Comparison of ENCODE assay signal across 17 mouse cellular contexts in genomic region chr7:35347918-35348700, GRCm38 (mm10). TPM values are rescaled to one million over a fixed set of nuclear protein-coding genes. Genes with fewer than 3 reads are reported as not detected.
DNase-seq lines count a peak whose midpoint lies in the region; ATAC-seq and TF ChIP-seq lines count a peak whose summit lies in the region.
"Had no signal": no experiment of that assay in that cellular context is flagged by ENCODE, and none has a peak within 500 bp of the region (broad histone marks: within the 10 kb centered on the region; RNA-seq: fewer than 3 reads in every experiment).

No protein-coding gene starts in this region.

- no peak overlapping the region for H3K4me3 ChIP-seq in intestine, embryonic 15.5 days (replicated peaks)
- H3K4me3 ChIP-seq in liver, embryonic 15.5 days (replicated peaks) = no peak overlapping the region
- H3K4me3 ChIP-seq in stomach, embryonic 15.5 days (replicated peaks) = no peak overlapping the region
- no peak overlapping the region for H3K4me3 ChIP-seq in forebrain, postnatal 0 days (ENCODE audit: low read depth, low read length)
- H3K4me3 ChIP-seq: hindbrain, embryonic 15.5 days had no signal

- peak; percentile 75 for ATAC-seq in intestine, embryonic 15.5 days
- no peak for ATAC-seq in liver, embryonic 15.5 days (ENCODE audit: insufficient read depth)
- ATAC-seq in stomach, embryonic 15.5 days (ENCODE audit: insufficient read depth, low FRiP score, low read depth) = peak; percentile 75
- no peak for ATAC-seq in forebrain, postnatal 0 days
- ATAC-seq: forebrain, embryonic 16.5 days had no signal

- H3K9ac ChIP-seq in intestine, embryonic 15.5 days = no peak overlapping the region
- no peak overlapping the region for H3K9ac ChIP-seq in liver, embryonic 15.5 days
- H3K9ac ChIP-seq in stomach, embryonic 15.5 days = no peak overlapping the region
- no peak overlapping the region for H3K9ac ChIP-seq in forebrain, postnatal 0 days
- H3K9ac ChIP-seq: hindbrain, embryonic 15.5 days had no signal

- H3K27ac ChIP-seq in intestine, embryonic 15.5 days = peak overlapping the region; percentile 79
- H3K27ac ChIP-seq in liver, embryonic 15.5 days (replicated peaks) = no peak overlapping the region
- H3K27ac ChIP-seq in stomach, embryonic 15.5 days = peak overlapping the region; percentile 69
- no peak overlapping the region for H3K27ac ChIP-seq in forebrain, postnatal 0 days (ENCODE audit: low read depth, low read length)
- H3K27ac ChIP-seq: hindbrain, embryonic 15.5 days had no signal

- DNase-seq in lung, adult 18-20 months = peak; percentile 46 to 65
- DNase-seq in lung, postnatal 25 days (ENCODE audit: low spot score) = no peak
- no peak for DNase-seq in embryo, embryonic 10 days (ENCODE audit: low spot score)
- DNase-seq in Muller cell, postnatal 12 days (ENCODE audit: inconsistent ontology term) = no peak
- no peak for DNase-seq in forebrain, postnatal 0 days
- DNase-seq: B cell, adult 2 months; cerebellum, postnatal 10 days; gastrocnemius, postnatal 10 days; kidney, postnatal 10 days; layer of hippocampus, adult 9-11 months had no signal

- TF ChIP-seq CTCF in forebrain, postnatal 0 days (IDR thresholded peaks at IDR 0.05; ENCODE audit: low read depth) = no peak

- H3K4me2 ChIP-seq in intestine, embryonic 15.5 days (replicated peaks) = peak overlapping the region; percentile 39
- H3K4me2 ChIP-seq in liver, embryonic 15.5 days = peak overlapping the region; percentile 3; the same call in 1 of the 2 replicates
- H3K4me2 ChIP-seq in stomach, embryonic 15.5 days = no peak overlapping the region
- no peak overlapping the region for H3K4me2 ChIP-seq in forebrain, postnatal 0 days (ENCODE audit: low read depth)
- H3K4me2 ChIP-seq: heart, embryonic 11.5 days; hindbrain, embryonic 15.5 days; midbrain, embryonic 11.5 days had no signal

- H3K9me3 ChIP-seq in intestine, embryonic 15.5 days = no peaks in the 10 kb centered on the region
- H3K9me3 ChIP-seq in liver, embryonic 15.5 days (replicated peaks) = no peaks in the 10 kb centered on the region
- no peaks in the 10 kb centered on the region for H3K9me3 ChIP-seq in stomach, embryonic 15.5 days
- no peaks in the 10 kb centered on the region for H3K9me3 ChIP-seq in forebrain, postnatal 0 days (ENCODE audit: low read length)
- H3K9me3 ChIP-seq: hindbrain, embryonic 15.5 days had no signal

- H3K4me1 ChIP-seq in intestine, embryonic 15.5 days (replicated peaks) = peaks cover 2% of the 10 kb centered on the region; the same call in 1 of the 2 replicates
- H3K4me1 ChIP-seq in liver, embryonic 15.5 days (replicated peaks) = peaks cover 18% of the 10 kb centered on the region
- peaks cover 7% of the 10 kb centered on the region; the same call in 1 of the 2 replicates for H3K4me1 ChIP-seq in stomach, embryonic 15.5 days
- H3K4me1 ChIP-seq in forebrain, postnatal 0 days (ENCODE audit: insufficient read depth) = no peaks in the 10 kb centered on the region
- H3K4me1 ChIP-seq: hindbrain, embryonic 15.5 days had no signal

- no peaks in the 10 kb centered on the region for H3K27me3 ChIP-seq in intestine, embryonic 15.5 days (replicated peaks)
- no peaks in the 10 kb centered on the region for H3K27me3 ChIP-seq in liver, embryonic 15.5 days
- H3K27me3 ChIP-seq in stomach, embryonic 15.5 days (replicated peaks) = no peaks in the 10 kb centered on the region
- no peaks in the 10 kb centered on the region for H3K27me3 ChIP-seq in forebrain, postnatal 0 days (ENCODE audit: insufficient read depth, low read length)
- H3K27me3 ChIP-seq: hindbrain, embryonic 15.5 days had no signal

- 44% methylated on average over 17 of the region's 18 CpGs for WGBS in intestine, embryonic 15.5 days
- 33% methylated on average over 18 of the region's 18 CpGs for WGBS in liver, embryonic 15.5 days (ENCODE audit: insufficient replicate concordance)
- WGBS in stomach, embryonic 15.5 days = 46% methylated on average over 17 of the region's 18 CpGs
- WGBS in forebrain, postnatal 0 days = 75% methylated on average over 17 of the region's 18 CpGs

- no peaks in the 10 kb centered on the region for H3K36me3 ChIP-seq in intestine, embryonic 15.5 days
- no peaks in the 10 kb centered on the region for H3K36me3 ChIP-seq in liver, embryonic 15.5 days (replicated peaks)
- H3K36me3 ChIP-seq in stomach, embryonic 15.5 days = no peaks in the 10 kb centered on the region
- no peaks in the 10 kb centered on the region for H3K36me3 ChIP-seq in forebrain, postnatal 0 days (ENCODE audit: insufficient read depth)
- H3K36me3 ChIP-seq: hindbrain, embryonic 15.5 days had no signal

RNA-seq across cellular contexts. Expression of gene Rhpn2, which starts 14.1 kb away (rescaled TPM):
- polyA plus RNA-seq in intestine, embryonic 15.5 days (2015; fragmentation: Nextera tagmentation; extraction: Ambion mirVana) = 73.2 and 74.7 TPM in 2 replicates
- 5.0 and 6.6 TPM in 2 replicates for polyA plus RNA-seq in liver, embryonic 15.5 days (2015; fragmentation: Nextera tagmentation; extraction: Ambion mirVana)
- polyA plus RNA-seq in stomach, embryonic 15.5 days (2015; fragmentation: Nextera tagmentation; extraction: Ambion mirVana) = 29.2 and 38.2 TPM in 2 replicates
- total RNA-seq in forebrain, postnatal 0 days (2014; rRNA removed) = 2.0 and 3.3 TPM in 2 replicates
- 0.99 and 1.6 TPM in 2 replicates for polyA plus RNA-seq in forebrain, postnatal 0 days (2015; fragmentation: Nextera tagmentation; extraction: Ambion mirVana)

RNA-seq across cellular contexts. Expression of gene Gpatch1, which starts 29.9 kb away (rescaled TPM):
- 14.8 and 14.9 TPM in 2 replicates for polyA plus RNA-seq in intestine, embryonic 15.5 days (2015; fragmentation: Nextera tagmentation; extraction: Ambion mirVana)
- polyA plus RNA-seq in liver, embryonic 15.5 days (2015; fragmentation: Nextera tagmentation; extraction: Ambion mirVana) = 5.6 and 5.7 TPM in 2 replicates
- 13.2 and 13.7 TPM in 2 replicates for polyA plus RNA-seq in stomach, embryonic 15.5 days (2015; fragmentation: Nextera tagmentation; extraction: Ambion mirVana)
- total RNA-seq in forebrain, postnatal 0 days (2014; rRNA removed) = 14.6 and 15.3 TPM in 2 replicates
- 16.2 and 21.9 TPM in 2 replicates for polyA plus RNA-seq in forebrain, postnatal 0 days (2015; fragmentation: Nextera tagmentation; extraction: Ambion mirVana)

RNA-seq across cellular contexts. Expression of gene Faap24, which starts 48.5 kb away (rescaled TPM):
- polyA plus RNA-seq in intestine, embryonic 15.5 days (2015; fragmentation: Nextera tagmentation; extraction: Ambion mirVana) = 22.0 and 22.7 TPM in 2 replicates
- 18.5 and 19.7 TPM in 2 replicates for polyA plus RNA-seq in liver, embryonic 15.5 days (2015; fragmentation: Nextera tagmentation; extraction: Ambion mirVana)
- 17.1 and 17.5 TPM in 2 replicates for polyA plus RNA-seq in stomach, embryonic 15.5 days (2015; fragmentation: Nextera tagmentation; extraction: Ambion mirVana)
- 8.8 and 9.8 TPM in 2 replicates for total RNA-seq in forebrain, postnatal 0 days (2014; rRNA removed)
- polyA plus RNA-seq in forebrain, postnatal 0 days (2015; fragmentation: Nextera tagmentation; extraction: Ambion mirVana) = 12.9 and 14.7 TPM in 2 replicates

RNA-seq across cellular contexts. Expression of gene Cep89, which starts 48.7 kb away (rescaled TPM):
- 43.2 and 45.8 TPM in 2 replicates for polyA plus RNA-seq in intestine, embryonic 15.5 days (2015; fragmentation: Nextera tagmentation; extraction: Ambion mirVana)
- polyA plus RNA-seq in liver, embryonic 15.5 days (2015; fragmentation: Nextera tagmentation; extraction: Ambion mirVana) = 19.1 and 19.4 TPM in 2 replicates
- 45.4 and 49.3 TPM in 2 replicates for polyA plus RNA-seq in stomach, embryonic 15.5 days (2015; fragmentation: Nextera tagmentation; extraction: Ambion mirVana)
- 11.9 and 12.1 TPM in 2 replicates for total RNA-seq in forebrain, postnatal 0 days (2014; rRNA removed)
- 22.2 and 28.2 TPM in 2 replicates for polyA plus RNA-seq in forebrain, postnatal 0 days (2015; fragmentation: Nextera tagmentation; extraction: Ambion mirVana)

Comparison
In these comparisons a context has a peak if more than half of its experiments do, and no peak if none do; other contexts are left out.
1. DNase-seq: peak in lung, adult 18-20 months (2 of 2); none in lung, postnatal 25 days (single experiment), embryo, embryonic 10 days (single experiment), Muller cell, postnatal 12 days (single experiment) and forebrain, postnatal 0 days (single experiment).
2. ATAC-seq: peak in intestine, embryonic 15.5 days (single experiment) and stomach, embryonic 15.5 days (single experiment); none in liver, embryonic 15.5 days (single experiment) and forebrain, postnatal 0 days (single experiment).
3. H3K27ac ChIP-seq: peak in intestine, embryonic 15.5 days (single experiment) and stomach, embryonic 15.5 days (single experiment); none in liver, embryonic 15.5 days (single experiment) and forebrain, postnatal 0 days (single experiment).
4. H3K4me2 ChIP-seq: peak in intestine, embryonic 15.5 days (single experiment) and liver, embryonic 15.5 days (single experiment); none in stomach, embryonic 15.5 days (single experiment) and forebrain, postnatal 0 days (single experiment).